Mouse (Mus musculus): ENCODE data around the gene Fhit. TPM values are rescaled to one million over a fixed set of nuclear protein-coding genes. Genes with fewer than 3 reads are reported as not detected.

Fhit gene
- polyA plus RNA-seq, 1 experiment, result 8.5 TPM

DNA sequence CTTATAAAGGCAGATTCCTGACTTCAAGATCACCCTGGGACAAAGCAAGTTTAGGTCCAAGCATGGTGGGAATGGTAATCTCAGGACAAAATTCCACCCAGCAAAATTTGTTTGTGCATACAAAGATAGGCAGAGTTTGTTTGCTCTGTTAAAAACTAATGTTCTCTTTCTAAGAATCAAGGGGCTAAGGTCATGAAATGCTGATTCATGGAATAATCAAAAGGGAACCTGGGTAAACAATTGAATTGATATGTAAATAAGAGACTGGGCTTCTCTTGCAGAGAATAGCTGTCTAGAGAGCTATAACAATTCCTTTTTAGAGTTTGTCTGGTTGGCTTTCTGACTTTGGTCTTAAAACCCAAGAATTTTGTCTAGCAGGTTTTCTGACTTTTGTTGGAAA, 647.8 kb downstream of the Fhit start:
- no peak for DNase-seq (ENCODE audit: low read depth)

DNA sequence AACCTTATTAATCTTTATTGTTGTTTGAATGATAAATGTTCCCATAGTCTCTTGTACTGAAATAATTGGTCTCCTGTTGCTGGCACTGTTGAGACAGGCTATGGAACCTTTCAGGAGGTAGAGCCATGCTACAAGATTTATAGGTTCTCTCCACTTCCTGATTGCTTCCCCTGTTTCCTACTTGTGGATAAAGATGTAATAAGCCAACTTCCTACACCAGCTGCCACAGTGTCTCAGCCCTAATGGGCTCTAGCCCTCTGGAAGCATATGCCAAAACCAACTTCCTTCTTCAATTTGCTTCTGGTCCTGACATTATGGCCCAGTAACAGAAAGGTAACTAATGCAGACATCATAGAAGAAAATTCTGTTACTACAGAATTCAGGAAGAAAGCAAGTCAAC, 652.6 kb downstream of the Fhit start:
- DNase-seq (ENCODE audit: low read depth), result no peak

DNA sequence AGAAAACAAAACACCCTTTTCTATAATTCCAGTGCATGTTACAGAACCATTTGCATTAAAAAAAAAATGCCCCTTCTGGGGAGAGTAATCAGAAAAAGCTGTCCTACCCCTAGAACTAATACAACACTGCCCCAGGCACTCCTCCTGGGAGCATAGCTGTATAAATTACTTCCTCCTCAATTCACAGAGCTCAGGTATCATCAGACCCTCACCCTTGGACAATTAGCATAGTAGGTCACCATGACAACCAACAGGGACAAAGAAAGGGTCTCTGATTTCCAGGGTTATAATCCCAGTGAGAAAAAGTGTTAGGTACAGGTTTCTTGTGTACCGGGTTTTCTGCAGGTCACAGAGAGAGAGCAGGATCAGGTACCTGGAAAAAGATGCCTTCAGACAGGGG, 654.3 kb downstream of the Fhit start:
- DNase-seq (ENCODE audit: low read depth), result no peak

DNA sequence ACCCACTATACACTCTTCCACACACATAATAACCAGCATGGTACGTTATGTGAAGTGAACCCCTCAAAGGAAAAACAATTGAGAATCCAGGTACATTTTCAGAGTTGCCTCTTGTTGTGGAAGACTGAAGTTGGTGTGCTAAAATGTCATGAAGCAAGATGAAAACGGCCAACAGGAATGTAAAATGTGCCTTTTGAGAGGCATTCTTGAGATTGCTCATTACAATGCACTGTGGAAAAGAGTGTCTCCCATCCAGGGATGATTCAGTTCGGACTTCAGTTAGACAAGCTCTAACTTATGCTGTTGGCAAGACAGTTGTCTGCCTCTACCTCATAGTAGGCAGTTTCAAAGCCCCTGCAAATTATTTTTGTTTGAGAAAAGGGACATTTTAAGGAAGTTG, 676.0 kb downstream of the Fhit start:
- no peak for DNase-seq (ENCODE audit: low read depth)

DNA sequence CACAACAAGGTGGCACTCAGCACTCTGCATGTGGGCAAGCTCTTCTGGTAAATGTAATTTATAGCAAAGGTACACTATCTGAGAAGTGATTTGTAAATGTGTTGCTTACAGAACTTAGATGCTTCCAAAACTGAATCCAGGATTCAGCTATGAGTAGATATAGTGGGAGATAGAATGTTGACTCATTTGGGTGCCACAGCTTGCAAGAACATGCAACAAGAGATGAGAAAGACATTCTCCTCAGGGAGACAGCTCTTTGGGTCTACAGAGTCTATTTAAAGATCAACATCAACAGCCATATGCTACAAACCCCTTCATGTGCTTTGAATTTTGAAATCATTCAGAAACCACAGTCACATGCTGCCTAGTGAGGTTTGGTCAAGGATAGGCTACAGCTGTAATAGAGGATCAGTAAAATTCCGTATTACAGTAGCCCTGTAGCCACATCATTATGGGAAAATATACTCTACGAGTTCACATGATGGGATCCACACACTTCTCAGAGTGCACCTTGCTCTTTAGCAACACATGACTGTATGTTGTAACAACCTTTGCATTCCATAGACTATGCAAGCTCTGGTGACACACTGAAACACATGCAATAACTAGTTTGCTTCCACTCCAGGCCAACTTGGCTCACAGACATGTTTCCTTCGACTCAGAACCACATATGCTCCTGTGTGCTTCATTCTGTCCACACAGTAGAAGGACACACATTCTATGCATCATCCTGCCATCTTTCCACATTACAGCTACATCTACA, 678.8 kb downstream of the Fhit start:
- peak; percentile 70 for DNase-seq (ENCODE audit: low read depth)

DNA sequence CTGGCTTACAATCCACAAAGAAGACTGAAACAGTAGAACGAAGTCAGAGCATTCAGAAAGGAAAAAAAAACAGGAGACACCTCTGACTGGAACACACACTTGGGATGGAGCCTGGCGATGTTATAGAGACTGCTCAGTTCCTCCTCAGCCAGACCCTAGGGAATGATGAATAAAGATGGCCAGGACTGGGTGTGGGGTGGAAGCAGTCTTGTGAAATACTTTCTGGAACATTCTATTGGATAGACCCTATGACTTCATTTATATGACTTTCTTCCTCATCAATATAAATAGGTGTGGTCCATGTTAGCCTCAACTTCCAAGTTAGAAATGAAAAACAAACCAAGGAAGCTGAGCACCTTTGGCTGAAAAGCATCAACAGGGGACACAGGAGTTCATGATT, 680.5 kb downstream of the Fhit start:
- DNase-seq (ENCODE audit: low read depth), result no peak

DNA sequence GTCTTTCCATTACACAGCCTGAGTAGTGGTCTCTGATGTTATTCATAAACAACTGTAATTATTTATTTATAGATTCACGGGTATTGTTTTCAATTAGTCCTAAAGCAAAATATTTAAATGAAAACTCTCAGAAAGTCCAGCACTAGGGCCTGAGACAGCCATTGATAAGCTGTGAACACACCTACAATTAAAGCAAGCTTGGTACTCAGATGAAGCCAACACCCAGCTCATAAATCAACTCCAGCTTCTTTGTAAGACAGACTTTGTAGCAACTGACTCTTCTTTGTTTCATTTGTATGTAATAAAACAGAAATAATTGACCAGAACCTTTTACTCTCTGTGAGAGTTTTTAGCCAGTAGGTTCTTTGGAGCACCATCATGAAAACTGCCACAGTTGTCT, 681.2 kb downstream of the Fhit start:
- DNase-seq (ENCODE audit: low read depth), result no peak

DNA sequence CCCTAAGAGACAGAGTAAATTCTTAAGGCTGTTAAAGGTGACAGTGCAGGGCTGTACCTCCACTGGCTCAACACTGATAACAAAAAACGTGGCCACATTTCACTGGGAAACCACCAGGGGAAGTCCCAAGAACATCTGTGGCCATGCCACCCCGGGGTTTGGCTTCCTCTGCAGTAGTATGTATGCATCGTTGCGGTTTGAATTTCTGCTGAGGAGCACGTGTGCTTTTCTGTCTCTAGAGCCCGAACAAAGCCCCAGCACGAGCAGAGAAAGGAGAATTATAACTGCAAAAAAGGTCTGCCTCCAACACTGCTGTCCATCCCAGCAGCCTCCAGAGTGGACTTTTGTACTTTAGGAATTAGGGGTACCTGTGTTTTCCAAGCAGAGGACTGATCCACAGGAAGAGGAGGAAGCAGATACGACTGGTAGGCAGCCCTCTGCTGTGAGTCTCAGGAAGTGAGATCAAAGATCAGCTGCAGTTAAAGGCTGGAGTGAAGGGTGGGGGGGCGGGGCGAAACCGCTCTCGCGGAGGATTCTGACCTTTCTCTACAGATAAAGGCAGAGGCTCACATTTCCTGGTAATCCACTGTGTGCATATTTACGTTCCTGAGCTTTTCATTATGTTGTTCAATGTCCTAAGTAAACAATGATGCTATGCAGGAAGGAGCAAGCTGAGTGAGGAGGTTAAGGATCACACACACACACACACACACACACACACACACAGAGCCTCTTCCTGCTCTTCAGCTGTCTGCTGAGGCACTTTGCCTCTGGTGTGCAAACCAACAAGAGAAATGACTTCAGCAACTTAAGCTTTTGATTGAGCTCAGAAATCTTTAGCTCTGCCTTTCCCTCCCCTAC, 708.6 kb downstream of the Fhit start:
- DNase-seq (ENCODE audit: low read depth), result peak; percentile 22

DNA sequence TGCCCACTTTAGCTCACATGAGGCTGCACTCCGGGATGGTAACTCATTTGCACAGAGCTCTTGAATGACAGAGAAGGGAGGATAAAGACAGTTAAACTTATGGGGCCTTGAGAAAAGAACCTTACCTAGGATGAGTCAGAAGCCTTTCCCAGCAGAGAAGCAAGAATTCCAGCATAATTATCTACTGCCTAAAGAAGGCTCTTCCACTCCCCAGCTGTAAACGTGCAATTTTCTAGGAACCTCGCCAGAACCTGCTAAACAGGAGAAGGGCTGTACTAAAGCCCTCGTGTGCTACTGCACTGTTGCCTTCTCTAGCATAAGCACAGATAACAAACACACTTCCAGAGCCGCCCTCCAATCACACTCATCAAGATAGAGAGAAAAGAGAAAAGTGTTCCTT, 709.6 kb downstream of the Fhit start:
- no peak for DNase-seq (ENCODE audit: low read depth)

DNA sequence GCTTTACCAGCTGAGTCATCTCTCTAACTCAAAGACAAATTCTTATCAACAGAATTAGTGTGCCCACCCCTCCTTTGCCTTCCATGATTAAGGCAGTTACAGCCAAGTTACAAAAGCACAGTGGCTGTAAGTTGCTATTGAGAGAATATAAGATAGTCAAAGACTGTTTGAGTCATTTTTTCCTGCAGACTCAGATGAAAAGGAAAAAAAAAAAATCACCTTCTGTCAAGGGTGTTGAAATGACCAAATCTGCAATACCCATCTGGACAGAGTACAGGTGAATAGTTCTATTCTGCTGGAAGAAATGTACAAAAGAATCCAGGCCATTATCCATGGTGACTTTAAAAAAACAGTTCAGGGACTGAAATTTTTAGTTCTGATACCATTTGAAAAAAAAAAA, 716.5 kb downstream of the Fhit start:
- no peak for DNase-seq (ENCODE audit: low read depth)

DNA sequence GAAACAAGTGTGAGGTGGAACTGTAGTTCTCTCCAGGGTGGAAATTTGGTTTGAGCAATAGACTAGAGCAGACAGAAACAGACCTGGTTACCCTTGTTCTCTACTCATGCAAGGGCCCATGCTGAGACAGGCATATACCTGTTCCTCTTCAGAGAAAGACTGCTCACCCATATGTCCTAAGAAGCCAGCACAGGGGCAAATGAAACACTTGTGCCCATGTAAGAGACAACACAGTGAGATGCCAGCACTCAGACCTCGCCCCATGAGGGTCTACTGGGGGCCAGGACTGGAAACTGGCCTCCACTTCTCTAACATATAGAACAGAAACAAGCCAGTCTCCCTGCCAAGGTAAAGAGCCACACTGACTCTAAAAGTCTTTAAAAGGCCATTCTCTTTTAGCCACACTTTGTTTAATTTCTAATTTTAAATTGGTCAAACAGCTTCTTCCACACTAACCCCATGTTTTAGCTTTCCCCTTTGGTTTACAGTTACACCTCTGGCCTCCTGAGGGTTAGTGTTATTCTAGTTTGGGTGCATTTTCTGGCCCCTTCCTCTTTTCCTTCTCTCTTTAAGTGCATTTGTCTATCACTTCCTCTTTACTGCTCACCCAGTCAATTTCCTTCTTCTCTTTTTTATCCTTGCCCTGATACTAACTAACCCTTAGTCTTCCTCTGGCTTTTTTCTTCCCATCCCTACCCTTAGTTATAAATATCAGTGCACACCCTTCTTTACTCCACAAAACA, 722.7 kb downstream of the Fhit start:
- no peak for DNase-seq (ENCODE audit: low read depth)

DNA sequence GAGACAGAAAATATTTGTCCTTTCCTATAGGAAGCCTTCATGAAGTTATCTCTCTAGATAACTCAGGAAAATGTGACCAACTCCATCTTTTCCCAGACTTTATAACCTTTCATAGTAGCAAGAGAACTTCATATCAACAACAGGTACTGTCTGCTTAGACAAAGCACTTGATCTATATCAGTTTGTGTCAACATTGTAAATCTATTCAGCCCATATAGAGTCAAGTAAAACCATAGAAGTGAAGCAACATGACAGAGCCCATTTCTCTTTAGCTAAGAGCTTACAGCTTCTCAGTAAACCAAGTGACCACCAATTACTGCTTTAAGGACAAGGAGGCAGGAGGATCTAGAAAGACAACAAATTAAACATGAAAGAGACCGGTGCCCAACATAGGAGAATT, 725.6 kb downstream of the Fhit start:
- no peak for DNase-seq (ENCODE audit: low read depth)

DNA sequence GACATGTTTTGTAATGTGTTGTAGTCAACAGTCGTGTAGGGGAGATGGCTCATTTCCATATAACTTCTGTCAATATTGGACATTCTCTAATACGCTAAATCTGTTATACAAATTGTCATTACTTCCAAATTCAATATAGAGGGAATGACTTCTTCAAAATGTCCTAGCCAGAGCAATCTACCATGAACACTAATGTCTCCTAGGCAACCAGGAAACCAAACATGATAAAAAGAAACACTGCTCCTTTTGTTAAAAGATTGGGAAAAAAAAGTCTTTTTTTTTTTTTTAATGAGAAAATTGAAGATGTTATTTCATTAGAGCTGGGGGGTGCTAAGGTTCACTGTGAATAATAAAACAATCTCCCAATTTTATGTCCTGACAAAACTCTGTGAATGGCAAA, 729.3 kb downstream of the Fhit start:
- DNase-seq (ENCODE audit: low read depth), result no peak

DNA sequence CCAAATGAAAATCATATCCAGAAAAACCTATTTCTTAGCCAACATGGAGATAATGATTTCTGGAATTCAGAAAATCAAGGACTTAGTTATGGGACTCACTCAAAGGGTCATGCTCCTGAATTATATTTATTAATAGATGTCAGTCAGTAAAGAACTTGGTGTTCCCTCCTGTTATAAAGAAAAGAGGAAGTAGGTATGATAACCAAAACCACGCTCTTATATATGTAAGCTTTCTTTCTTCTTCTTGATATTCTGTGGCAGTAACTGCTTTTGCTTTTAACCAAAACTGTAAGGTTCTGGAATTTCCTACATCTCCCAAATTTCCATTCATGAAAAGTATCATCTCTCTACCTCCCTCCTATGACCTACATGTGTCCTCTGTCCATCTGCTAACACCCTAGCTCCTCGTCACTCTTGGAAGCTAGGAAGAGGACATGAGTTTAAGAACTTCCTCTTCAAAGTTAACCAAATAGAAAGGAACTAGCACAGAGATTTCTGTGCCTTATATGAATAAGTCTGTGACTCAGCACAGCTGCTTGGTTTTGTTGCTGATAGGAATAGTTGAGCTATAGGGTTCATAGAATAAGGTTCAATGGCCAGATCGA, 731.3 kb downstream of the Fhit start:
- no peak for DNase-seq (ENCODE audit: low read depth)

DNA sequence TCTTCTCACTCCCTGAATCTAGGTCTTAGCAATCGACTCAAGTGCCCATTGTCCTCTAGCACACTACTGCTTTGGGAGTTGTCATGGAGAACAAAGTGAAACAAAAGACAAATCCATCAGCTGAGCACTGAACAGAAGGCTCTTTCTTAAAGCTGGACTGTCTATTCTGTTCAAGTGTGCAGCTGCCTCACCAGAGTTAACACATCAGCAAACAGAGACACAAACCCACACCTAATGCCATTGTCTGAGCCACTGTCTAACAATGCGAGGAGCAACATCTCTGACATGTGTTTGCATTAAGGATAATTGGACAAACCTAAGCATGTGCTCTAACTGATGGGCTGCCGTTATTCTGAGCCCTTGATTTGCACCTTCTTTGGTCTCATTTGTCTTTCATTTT, 738.3 kb downstream of the Fhit start:
- DNase-seq (ENCODE audit: low read depth), result no peak

DNA sequence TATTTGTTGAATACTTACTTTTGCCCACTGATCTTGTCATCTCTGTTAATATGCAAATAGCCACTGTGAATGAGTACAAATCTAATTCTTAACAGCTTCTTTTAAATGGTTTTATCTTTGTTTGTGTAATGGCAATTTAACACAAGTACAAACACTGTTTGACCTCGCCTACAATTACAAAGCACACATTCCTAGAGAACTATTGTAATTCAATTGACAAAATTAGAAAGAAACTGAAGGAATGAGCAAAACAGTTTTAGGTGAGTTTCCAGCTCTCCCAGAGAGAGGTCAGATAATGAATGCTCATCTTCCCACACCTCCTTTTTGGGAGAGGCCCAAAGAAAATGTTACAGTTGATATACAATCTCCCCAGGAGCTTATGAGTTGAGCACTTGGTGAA, 739.6 kb downstream of the Fhit start:
- no peak for DNase-seq (ENCODE audit: low read depth)

DNA sequence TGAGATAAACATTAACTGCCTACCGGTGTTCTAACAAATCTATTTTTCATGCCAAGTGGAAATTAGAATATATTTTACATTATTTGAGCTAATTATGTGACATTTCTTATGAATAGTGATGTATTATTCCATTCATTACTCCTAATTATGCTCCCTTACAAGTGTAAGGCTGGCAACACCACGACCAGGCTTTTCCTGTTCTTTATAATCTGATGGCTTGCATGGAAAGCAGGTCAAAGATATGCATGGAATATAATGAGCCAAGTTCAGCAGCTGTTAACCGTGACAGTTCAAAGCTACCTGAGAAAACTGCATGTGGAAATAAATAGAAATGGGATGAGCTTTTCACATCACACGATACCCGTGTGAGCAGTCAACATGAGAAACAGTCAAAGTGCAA, 746.8 kb downstream of the Fhit start:
- no peak for DNase-seq (ENCODE audit: low read depth)

DNA sequence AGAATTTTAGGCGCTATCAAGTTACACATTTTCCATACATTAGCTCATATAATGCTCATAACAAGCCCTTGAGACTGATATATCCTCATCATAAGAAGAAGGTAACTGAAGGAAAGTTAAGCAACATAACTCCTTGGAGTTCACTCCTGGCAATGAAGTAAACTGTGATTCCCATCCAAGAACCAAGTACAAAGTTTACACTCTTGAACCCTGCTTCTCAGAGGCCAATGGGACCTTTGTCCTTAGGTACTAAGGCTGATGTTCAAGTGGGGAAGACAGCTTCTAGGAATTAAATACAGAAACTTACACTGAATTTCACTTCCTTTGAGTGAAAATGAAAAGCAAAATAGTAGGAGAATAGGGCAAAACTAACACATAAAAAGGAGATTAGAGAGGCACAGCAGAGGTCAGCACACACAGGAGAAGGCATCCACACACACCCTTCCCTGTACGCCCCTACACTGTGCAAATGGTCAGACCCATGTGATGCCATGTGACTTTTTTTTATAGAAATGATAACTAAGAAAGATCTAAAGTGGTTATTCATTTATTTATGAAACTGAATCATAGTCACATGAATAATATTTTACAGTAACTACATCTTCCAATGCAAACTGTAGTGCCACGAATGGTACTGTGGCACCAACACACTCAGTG, 752.4 kb downstream of the Fhit start:
- no peak for DNase-seq (ENCODE audit: low read depth)

DNA sequence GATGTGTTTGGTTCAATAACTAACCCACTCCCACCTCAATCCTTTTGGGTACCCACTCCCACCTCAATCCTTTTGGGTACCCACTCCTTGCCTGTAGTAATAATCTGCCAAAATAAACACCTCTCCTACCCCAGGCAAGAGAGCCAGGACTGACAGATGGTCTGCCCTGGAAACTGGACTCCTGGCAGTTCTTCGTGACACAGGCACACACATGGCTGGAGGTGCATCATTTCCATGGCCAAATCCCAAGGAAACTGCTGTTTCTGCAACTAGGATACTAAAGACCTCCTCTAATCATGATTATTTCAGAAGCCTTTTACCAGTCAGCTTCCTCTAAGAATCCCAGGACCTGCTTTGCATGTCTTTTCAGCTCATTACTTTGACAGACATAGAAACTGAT, 756.5 kb downstream of the Fhit start:
- DNase-seq (ENCODE audit: low read depth), result no peak

DNA sequence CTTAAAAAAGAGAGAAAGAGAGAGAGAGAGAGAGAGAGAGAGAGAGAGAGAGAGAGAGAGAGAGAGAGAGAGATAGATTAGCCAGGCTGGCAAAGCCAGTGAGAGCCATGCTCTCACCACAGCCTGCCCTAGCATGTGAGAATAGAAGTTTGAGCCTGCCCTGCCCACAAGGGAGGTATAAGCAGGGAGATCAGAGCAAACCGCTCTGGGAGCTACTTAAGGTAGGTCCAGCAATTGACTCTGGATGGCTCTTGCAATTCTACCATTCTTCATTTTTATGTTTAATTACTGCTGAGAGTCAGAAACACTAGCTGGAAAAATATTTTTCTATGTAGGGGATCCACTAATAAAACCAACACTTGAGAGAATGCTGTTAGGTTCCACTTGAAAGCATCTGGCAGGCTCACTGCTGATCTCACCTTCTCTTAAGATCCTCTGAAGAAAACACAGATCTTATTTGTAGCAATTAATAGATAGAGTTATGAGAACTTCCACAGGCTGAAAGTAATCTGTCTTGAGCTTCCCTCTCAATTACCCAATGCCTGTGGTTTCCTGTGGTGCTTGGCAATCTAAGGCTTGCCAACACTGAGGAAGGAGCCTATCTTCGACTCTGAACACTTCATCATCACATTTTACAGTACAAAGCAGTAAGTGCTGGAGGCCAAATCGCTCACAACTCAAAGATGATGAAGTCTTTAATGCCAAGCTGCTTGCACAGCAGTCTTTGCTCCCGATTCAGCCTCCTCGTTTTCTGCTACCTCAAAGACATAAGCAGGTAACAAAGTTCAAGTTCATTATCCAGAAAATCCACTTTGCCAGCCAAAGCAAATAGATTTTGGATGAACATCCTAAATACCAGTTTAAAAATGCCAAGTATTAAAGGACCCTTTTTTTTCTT, 793.8 kb downstream of the Fhit start:
- DNase-seq (ENCODE audit: low read depth), result peak; percentile 88

DNA sequence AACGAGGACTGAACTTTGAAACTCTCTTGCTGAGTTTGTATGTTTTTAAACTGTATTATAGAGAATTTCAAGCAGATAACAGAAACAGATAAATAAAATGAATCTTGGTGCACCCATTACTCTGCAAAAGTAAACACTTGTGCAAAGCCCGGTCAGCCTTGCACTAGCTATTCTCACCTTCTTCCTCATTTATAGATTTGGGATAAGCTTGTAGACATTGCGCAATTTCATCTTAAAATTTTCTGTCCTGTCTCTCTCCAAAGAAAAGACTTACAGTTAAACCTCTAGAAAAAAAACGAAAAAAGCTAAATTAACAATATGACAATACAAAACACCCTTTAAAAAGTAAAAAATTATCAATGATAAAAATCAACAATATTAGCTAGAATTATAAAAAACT, 795.0 kb downstream of the Fhit start:
- DNase-seq (ENCODE audit: low read depth), result no peak

Data from gonadal fat pad, adult 2 months (tissue).